Mouse (Mus musculus) large intestine, adult 2 months (tissue): Measurements from ENCODE around the gene Gm20888. TPM values are rescaled to one million over a fixed set of nuclear protein-coding genes. Genes with fewer than 3 reads are reported as not detected.
"Not testable (repeated sequence)": the region's sequence is repeated elsewhere in the genome, so short reads cannot be mapped to it uniquely, and the experiment has no call there.

Experiments used
- DNase-seq: peaks from one replicate; pipeline ENCODE4 v3.0.0-alpha.2; 2012; ENCODE audit warnings: low read depth, low spot score
- WGBS: fragments of 180-500 bp; shearing (Covaris S2); methylation state at CpG from one replicate; pipeline ENCODE4 v1.1.7; 2018; 5-methylcytosine and 5-hydroxymethylcytosine counted together
- polyA plus RNA-seq: library from polyadenylated mRNA; depleted of rRNA; stranded (reverse); fragments of >200 nt; gene quantifications from 2 replicates; pipeline ENCODE4 v1.2.3, GENCODE M21; 2012; rRNA removed

The Gm20888 gene
- polyA plus RNA-seq, result not detected in 2 replicates

DNA sequence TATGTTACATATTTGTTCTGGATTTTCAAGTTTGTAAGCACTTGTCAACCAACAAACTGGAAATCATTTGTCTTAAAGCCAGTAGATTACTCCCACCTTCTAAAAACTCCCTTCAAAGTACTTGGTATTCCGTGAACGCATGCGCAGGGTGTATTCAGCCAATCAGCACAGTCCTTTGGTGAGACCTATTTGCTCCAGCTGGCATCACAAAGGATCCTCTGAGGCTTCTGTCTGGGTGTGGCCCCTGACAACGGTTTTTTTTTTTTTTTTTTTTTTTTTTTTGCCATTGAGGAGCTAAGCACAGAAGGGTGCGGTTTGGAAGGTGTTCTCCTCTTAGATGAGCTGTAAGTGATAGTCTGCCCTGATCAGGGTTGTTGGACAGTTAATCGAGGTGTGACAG, at the start of gene Gm20888:
Gm20888 (plus strand) TSS at position 301 of the 400 bp plus-strand sequence.
- WGBS, result no CpG with 5 or more reads among the region's 6 CpGs
- not testable (repeated sequence) for DNase-seq

Other genes with a start within 250 kb of the Gm20888 start
- gene Gm21118, start 168.2 kb upstream of the Gm20888 start, polyA plus RNA-seq, result not detected in 2 replicates
- gene Gm29423, start 138.6 kb upstream of the Gm20888 start, polyA plus RNA-seq, result not detected in 2 replicates
- not detected in 2 replicates for gene Gm29644, start 138.5 kb upstream of the Gm20888 start, polyA plus RNA-seq